15 mouse cellular contexts compared by ENCODE assay signal in genomic region chr10:45084471-45084870, GRCm38 (mm10). TPM values are rescaled to one million over a fixed set of nuclear protein-coding genes. Genes with fewer than 3 reads are reported as not detected.
A peak's percentile ranks its signal among the peaks of the same experiment; 100 is the strongest.
DNase-seq lines count a peak whose midpoint lies in the region; ATAC-seq and TF ChIP-seq lines count a peak whose summit lies in the region.
"Had no signal": no experiment of that assay in that cellular context is flagged by ENCODE, and none has a peak within 500 bp of the region (broad histone marks: within the 10 kb centered on the region; RNA-seq: fewer than 3 reads in every experiment).

No protein-coding gene starts in this region.

- H3K27me3 ChIP-seq in heart, embryonic 10.5 days (ENCODE audit: insufficient read depth, poor library complexity, severe bottlenecking) = no peaks in the 10 kb centered on the region
- H3K27me3 ChIP-seq in midbrain, embryonic 11.5 days (ENCODE audit: control insufficient read depth, insufficient read depth, low read length) = no peaks in the 10 kb centered on the region
- H3K27me3 ChIP-seq in midbrain, embryonic 16.5 days (ENCODE audit: control insufficient read depth, insufficient read depth, low read depth, low read length) = no peaks in the 10 kb centered on the region
- no peaks in the 10 kb centered on the region for H3K27me3 ChIP-seq in forebrain, embryonic 16.5 days (replicated peaks; ENCODE audit: control insufficient read depth, insufficient read depth, low read length)
- H3K27me3 ChIP-seq in neural tube, embryonic 13.5 days = no peaks in the 10 kb centered on the region

- WGBS in heart, embryonic 10.5 days = 45% methylated on average over 3 of the region's 3 CpGs
- WGBS in midbrain, embryonic 11.5 days = 40% methylated on average over 3 of the region's 3 CpGs
- 23% methylated on average over 3 of the region's 3 CpGs for WGBS in midbrain, embryonic 16.5 days
- 20% methylated on average over 3 of the region's 3 CpGs for WGBS in forebrain, embryonic 16.5 days
- 16% methylated on average over 3 of the region's 3 CpGs for WGBS in neural tube, embryonic 13.5 days

- H3K4me3 ChIP-seq in heart, embryonic 10.5 days = no peak overlapping the region
- H3K4me3 ChIP-seq in midbrain, embryonic 11.5 days (ENCODE audit: low read depth, low read length) = no peak overlapping the region
- H3K4me3 ChIP-seq in midbrain, embryonic 16.5 days (ENCODE audit: low read depth, low read length) = no peak overlapping the region
- H3K4me3 ChIP-seq in forebrain, embryonic 16.5 days (replicated peaks; ENCODE audit: low read length) = no peak overlapping the region
- no peak overlapping the region for H3K4me3 ChIP-seq in neural tube, embryonic 13.5 days
- H3K4me3 ChIP-seq in left cerebral cortex, adult 2 months = no peak overlapping the region
- H3K4me3 ChIP-seq: gastrocnemius, adult 2 months had no signal

- H3K4me1 ChIP-seq in heart, embryonic 10.5 days = peaks cover 56% of the 10 kb centered on the region
- peaks cover 2% of the 10 kb centered on the region; the same call in 1 of the 2 replicates for H3K4me1 ChIP-seq in midbrain, embryonic 11.5 days (ENCODE audit: control insufficient read depth, insufficient read depth, low read length)
- peaks cover 3% of the 10 kb centered on the region for H3K4me1 ChIP-seq in midbrain, embryonic 16.5 days (ENCODE audit: control insufficient read depth, insufficient read depth, low read length)
- peaks cover 6% of the 10 kb centered on the region; the same call in 1 of the 2 replicates for H3K4me1 ChIP-seq in forebrain, embryonic 16.5 days (replicated peaks; ENCODE audit: control insufficient read depth, insufficient read depth, low read length)
- H3K4me1 ChIP-seq in neural tube, embryonic 13.5 days (replicated peaks) = peaks cover 20% of the 10 kb centered on the region

- no peak for DNase-seq in heart, embryonic 10.5 days (ENCODE audit: low spot score)
- no peak for DNase-seq in heart, adult 18-20 months
- DNase-seq in midbrain, embryonic 11.5 days (ENCODE audit: low spot score, missing footprints) = no peak
- DNase-seq in adipocyte (ENCODE audit: low spot score) = no peak
- no peak for DNase-seq in left cerebral cortex, adult 2 months (ENCODE audit: extremely low spot score in 1 of 2, low spot score in 2 of 2)
- DNase-seq: adrenal gland, postnatal 36 days; cerebellum, postnatal 14 days; gastrocnemius, adult 2 months; heart, postnatal 10 days; liver; lung, embryonic 14.5 days had no signal

- intact Hi-C loops in left cerebral cortex, adult 2 months (cut with DNase I) = no loop called here

- H3K27ac ChIP-seq in heart, embryonic 10.5 days = peak overlapping the region; percentile 49; the same call in 1 of the 2 replicates
- H3K27ac ChIP-seq in midbrain, embryonic 11.5 days (ENCODE audit: low read depth, low read length) = no peak overlapping the region
- H3K27ac ChIP-seq in midbrain, embryonic 16.5 days (ENCODE audit: low read length) = no peak overlapping the region
- no peak overlapping the region for H3K27ac ChIP-seq in forebrain, embryonic 16.5 days (ENCODE audit: low read length)
- 0 out of 2 replicates have a peak overlapping the region, but pooled peaks have one; percentile 4 for H3K27ac ChIP-seq in neural tube, embryonic 13.5 days (replicated peaks)
- H3K27ac ChIP-seq in left cerebral cortex, adult 2 months = no peak overlapping the region
- H3K27ac ChIP-seq: gastrocnemius, adult 2 months had no signal

- no peaks in the 10 kb centered on the region for H3K9me3 ChIP-seq in heart, embryonic 10.5 days
- no peaks in the 10 kb centered on the region for H3K9me3 ChIP-seq in midbrain, embryonic 11.5 days (ENCODE audit: control insufficient read depth, low read length)
- no peaks in the 10 kb centered on the region for H3K9me3 ChIP-seq in midbrain, embryonic 16.5 days (replicated peaks; ENCODE audit: control insufficient read depth, low read length, poor library complexity, severe bottlenecking)
- no peaks in the 10 kb centered on the region for H3K9me3 ChIP-seq in forebrain, embryonic 16.5 days (ENCODE audit: control insufficient read depth, low read length)
- H3K9me3 ChIP-seq in neural tube, embryonic 13.5 days = no peaks in the 10 kb centered on the region

- no peaks in the 10 kb centered on the region for H3K36me3 ChIP-seq in heart, embryonic 10.5 days
- H3K36me3 ChIP-seq in midbrain, embryonic 11.5 days (ENCODE audit: control insufficient read depth, insufficient read depth, low read length) = no peaks in the 10 kb centered on the region
- no peaks in the 10 kb centered on the region for H3K36me3 ChIP-seq in midbrain, embryonic 16.5 days (ENCODE audit: control insufficient read depth, insufficient read depth, low read length)
- no peaks in the 10 kb centered on the region for H3K36me3 ChIP-seq in forebrain, embryonic 16.5 days (ENCODE audit: control insufficient read depth, insufficient read depth)
- H3K36me3 ChIP-seq in neural tube, embryonic 13.5 days = no peaks in the 10 kb centered on the region

- no peak overlapping the region for H3K4me2 ChIP-seq in midbrain, embryonic 11.5 days
- H3K4me2 ChIP-seq in midbrain, embryonic 16.5 days (ENCODE audit: low read length) = no peak overlapping the region
- no peak overlapping the region for H3K4me2 ChIP-seq in forebrain, embryonic 16.5 days (ENCODE audit: low read length)
- H3K4me2 ChIP-seq in neural tube, embryonic 13.5 days = no peak overlapping the region
- H3K4me2 ChIP-seq: lung, embryonic 14.5 days had no signal

- no peak for TF ChIP-seq CTCF in left cerebral cortex, adult 2 months (IDR thresholded peaks at IDR 0.05)

- 0 out of 2 replicates have a peak, but pooled peaks have one; percentile 14 for ATAC-seq in midbrain, embryonic 11.5 days (ENCODE audit: low FRiP score)
- no peak for ATAC-seq in midbrain, embryonic 16.5 days
- peak; percentile 15; the same call in 1 of the 2 replicates for ATAC-seq in forebrain, embryonic 16.5 days
- ATAC-seq in neural tube, embryonic 13.5 days (ENCODE audit: low read depth) = peak; percentile 42; the same call in 1 of the 2 replicates
- ATAC-seq: intestine, embryonic 16.5 days had no signal

- no peak overlapping the region for H3K9ac ChIP-seq in midbrain, embryonic 11.5 days (ENCODE audit: low read length)
- H3K9ac ChIP-seq in midbrain, embryonic 16.5 days (ENCODE audit: low read depth, low read length) = no peak overlapping the region
- H3K9ac ChIP-seq in forebrain, embryonic 16.5 days (replicated peaks; ENCODE audit: low read depth, low read length) = no peak overlapping the region
- H3K9ac ChIP-seq in neural tube, embryonic 13.5 days = peak overlapping the region; percentile 26; the same call in 1 of the 2 replicates
- H3K9ac ChIP-seq: lung, embryonic 14.5 days had no signal

RNA-seq across cellular contexts. Expression of gene Prep, which starts 17.5 kb away (rescaled TPM):
- polyA plus RNA-seq in heart, embryonic 10.5 days (2016; fragmentation: Nextera tagmentation; extraction: Ambion mirVana) = 30.5 and 32.5 TPM in 2 replicates
- 10 to 100 TPM; 12.3 to 12.5 TPM for total RNA-seq in heart, adult 18-20 months (2021)
- 27.3 and 29.2 TPM in 2 replicates for polyA plus RNA-seq in midbrain, embryonic 11.5 days (2014; fragmentation: Nextera tagmentation; extraction: Ambion mirVana)
- 26.1 and 26.3 TPM in 2 replicates for polyA plus RNA-seq in midbrain, embryonic 16.5 days (2015; fragmentation: Nextera tagmentation; extraction: Ambion mirVana)
- polyA plus RNA-seq in forebrain, embryonic 16.5 days (2015; fragmentation: Nextera tagmentation; extraction: Ambion mirVana) = 20.3 and 21.8 TPM in 2 replicates
- polyA plus RNA-seq in neural tube, embryonic 13.5 days (2015; fragmentation: Nextera tagmentation; extraction: Ambion mirVana) = 26.4 and 28.6 TPM in 2 replicates
- 1 to 10 TPM; 7.9 to 8.3 TPM for total RNA-seq in left cerebral cortex, adult 2 months (2021)

Comparison
In these comparisons a context has a peak if more than half of its experiments do, and no peak if none do; other contexts are left out.
1. H3K27ac ChIP-seq: peak in heart, embryonic 10.5 days (single experiment) and neural tube, embryonic 13.5 days (single experiment); none in midbrain, embryonic 11.5 days (single experiment), midbrain, embryonic 16.5 days (single experiment), forebrain, embryonic 16.5 days (single experiment) and left cerebral cortex, adult 2 months (single experiment).